Mouse (Mus musculus) intestine, embryonic 14.5 days (tissue): ENCODE measurements around the gene Onecut1. TPM values are rescaled to one million over a fixed set of nuclear protein-coding genes. Genes with fewer than 3 reads are reported as not detected.
A peak's percentile ranks its signal among the peaks of the same experiment; 100 is the strongest.

Experiments used
- ATAC-seq: fragments of 200-750 bp; cut with Nextera tagmentation; replicated peaks from 2 replicates; pipeline ENCODE4 v1.8.0; 2017; ENCODE audit warnings: low read depth, moderate number of reproducible peaks, moderate TSS enrichment, moderate library complexity; ENCODE audit not compliant: low FRiP score, low TSS enrichment
- DNase-seq: peaks from one replicate; pipeline ENCODE4 v3.0.0-alpha.2; 2018; ENCODE audit warnings: low spot score
- H3K27ac ChIP-seq: fragments of 300-500 bp; sonication (generic); 2 replicates; pipeline ENCODE4 v1.5.1; 2014; ENCODE audit warnings: low read depth, mild to moderate bottlenecking, control low read depth
- H3K27me3 ChIP-seq: fragments of 300-500 bp; sonication (generic); replicated peaks from 2 replicates; pipeline ENCODE4 v1.6.1; 2014; ENCODE audit warnings: low read length, control low read depth; ENCODE audit not compliant: control insufficient read depth, insufficient read depth
- H3K36me3 ChIP-seq: fragments of 300-500 bp; sonication (generic); 2 replicates; pipeline ENCODE4 v1.6.1; 2014; ENCODE audit warnings: low read length, control low read depth; ENCODE audit not compliant: control insufficient read depth, insufficient read depth
- H3K4me1 ChIP-seq: fragments of 300-500 bp; sonication (generic); replicated peaks from 2 replicates; pipeline ENCODE4 v1.6.1; 2014; ENCODE audit warnings: low read length, control low read depth, mixed read lengths; ENCODE audit not compliant: control insufficient read depth, insufficient read depth
- H3K4me2 ChIP-seq: fragments of 300-500 bp; sonication (generic); 2 replicates; pipeline ENCODE4 v1.6.1; 2014; ENCODE audit warnings: low read length
- H3K4me3 ChIP-seq: fragments of 300-500 bp; sonication (generic); 2 replicates; pipeline ENCODE4 v1.5.1; 2014; ENCODE audit warnings: low read depth, low read length, control low read depth, mixed read lengths
- H3K9ac ChIP-seq: fragments of 300-500 bp; sonication (generic); 2 replicates; pipeline ENCODE4 v1.6.1; 2014; ENCODE audit warnings: mild to moderate bottlenecking, low read length
- H3K9me3 ChIP-seq: fragments of 300-500 bp; sonication (generic); 2 replicates; pipeline ENCODE4 v1.6.1; 2016; ENCODE audit warnings: low read length, control low read depth; ENCODE audit not compliant: control insufficient read depth
- WGBS: fragments of 180-500 bp; shearing (Covaris S2); extraction: QIAGEN DNeasy Blood & Tissue Kit; methylation state at CpG from one replicate; pipeline ENCODE4 v1.1.7; 2014; 5-methylcytosine and 5-hydroxymethylcytosine counted together
- polyA plus RNA-seq: library from polyadenylated mRNA; unstranded; fragments of >200 nt; fragmentation: Nextera tagmentation; extraction: Ambion mirVana; gene quantifications from 2 replicates; pipeline ENCODE4 v1.2.1, GENCODE M21; 2014

Onecut1 gene
- polyA plus RNA-seq, 1 experiment from 2014 or later, result 2.0 TPM

GRCm38 (mm10) chr9:74856578-74857507 is 4.9 kb upstream of the Onecut1 start:
- Histone ChIP-seq H3K36me3 (no peaks in the 10 kb centered on the region), H3K9me3 (no peaks in the 10 kb centered on the region), H3K4me2 (no peak overlapping the region), H3K27me3 (peaks cover 99% of the 10 kb centered on the region), H3K27ac (no peak overlapping the region), H3K9ac (no peak overlapping the region), H3K4me1 (peaks cover 5% of the 10 kb centered on the region; the same call in 1 of the 2 replicates), H3K4me3 (0 out of 2 replicates have a peak overlapping the region, but pooled peaks have one; percentile 3)
- 6% methylated on average over 28 of the region's 28 CpGs for WGBS
- DNase-seq (peak; percentile 58), ATAC-seq (no peak)

GRCm38 (mm10) chr9:74857508-74857840 is 4.2 kb upstream of the Onecut1 start:
- Histone ChIP-seq H3K27me3 (peaks cover 99% of the 10 kb centered on the region), H3K4me2 (no peak overlapping the region), H3K27ac (no peak overlapping the region), H3K4me1 (peaks cover 10% of the 10 kb centered on the region), H3K9ac (no peak overlapping the region), H3K9me3 (no peaks in the 10 kb centered on the region), H3K36me3 (no peaks in the 10 kb centered on the region), H3K4me3 (0 out of 2 replicates have a peak overlapping the region, but pooled peaks have one; percentile 3)
- 2% methylated on average over 7 of the region's 7 CpGs for WGBS
- ATAC-seq (no peak), DNase-seq (no peak)

GRCm38 (mm10) chr9:74858111-74858510 is 3.6 kb upstream of the Onecut1 start:
- Histone ChIP-seq H3K9ac (no peak overlapping the region), H3K27ac (no peak overlapping the region), H3K27me3 (peaks cover 99% of the 10 kb centered on the region), H3K4me1 (peaks cover 11% of the 10 kb centered on the region), H3K4me3 (no peak overlapping the region), H3K36me3 (no peaks in the 10 kb centered on the region), H3K9me3 (no peaks in the 10 kb centered on the region), H3K4me2 (no peak overlapping the region)
- ATAC-seq, result no peak
- DNase-seq, result no peak
- 14% methylated on average over 5 of the region's 5 CpGs for WGBS

GRCm38 (mm10) chr9:74860461-74860860 is 1.3 kb upstream of the Onecut1 start:
- no peaks in the 10 kb centered on the region for H3K36me3 ChIP-seq
- H3K27me3 ChIP-seq, result peaks cover 99% of the 10 kb centered on the region
- H3K27ac ChIP-seq, result no peak overlapping the region
- ATAC-seq (no peak), DNase-seq (peak; percentile 59)
- no peaks in the 10 kb centered on the region for H3K9me3 ChIP-seq
- no peak overlapping the region for H3K4me3 ChIP-seq
- H3K4me2 ChIP-seq, result 0 out of 2 replicates have a peak overlapping the region, but pooled peaks have one; percentile 4
- 25% methylated on average over 18 of the region's 18 CpGs for WGBS
- H3K4me1 ChIP-seq, result peaks cover 11% of the 10 kb centered on the region
- H3K9ac ChIP-seq, result no peak overlapping the region

GRCm38 (mm10) chr9:74862096-74862780 is 517 bp downstream of the Onecut1 start:
- peak overlapping the region; percentile 48 for H3K4me3 ChIP-seq
- ATAC-seq, result no peak
- H3K4me1 ChIP-seq, result peaks cover 11% of the 10 kb centered on the region
- no peak overlapping the region for H3K27ac ChIP-seq
- H3K4me2 ChIP-seq, result peak overlapping the region; percentile 94
- peak; percentile 77 for DNase-seq
- WGBS, result 2% methylated on average over 48 of the region's 48 CpGs
- H3K36me3 ChIP-seq, result no peaks in the 10 kb centered on the region
- peaks cover 99% of the 10 kb centered on the region for H3K27me3 ChIP-seq
- H3K9ac ChIP-seq, result peak overlapping the region; percentile 17
- no peaks in the 10 kb centered on the region for H3K9me3 ChIP-seq

- WGBS, result 2% methylated on average over 55 of the region's 56 CpGs
- H3K27ac ChIP-seq, result no peak overlapping the region
- peak; percentile 69 for DNase-seq
- no peak for ATAC-seq
- peak overlapping the region; percentile 48 for H3K4me3 ChIP-seq
- no peaks in the 10 kb centered on the region for H3K9me3 ChIP-seq
- H3K4me2 ChIP-seq, result peak overlapping the region; percentile 94
- peaks cover 11% of the 10 kb centered on the region for H3K4me1 ChIP-seq
- H3K27me3 ChIP-seq, result peaks cover 99% of the 10 kb centered on the region
- H3K36me3 ChIP-seq, result no peaks in the 10 kb centered on the region
- H3K9ac ChIP-seq, result no peak overlapping the region
Observed at GRCm38 (mm10) chr9:74862783-74863654, 1.3 kb downstream of the Onecut1 start.

GRCm38 (mm10) chr9:74863655-74864443 is 2.1 kb downstream of the Onecut1 start:
- Histone ChIP-seq H3K4me1 (peaks cover 11% of the 10 kb centered on the region), H3K4me2 (peak overlapping the region; percentile 94), H3K4me3 (peak overlapping the region; percentile 48), H3K36me3 (no peaks in the 10 kb centered on the region), H3K9ac (no peak overlapping the region), H3K27ac (no peak overlapping the region), H3K27me3 (peaks cover 99% of the 10 kb centered on the region), H3K9me3 (no peaks in the 10 kb centered on the region)
- DNase-seq (peak; percentile 69), ATAC-seq (no peak)
- WGBS, result 3% methylated on average over 36 of the region's 36 CpGs
